Mouse (Mus musculus) MEL (cell line): Measurements from ENCODE around the gene Ranbp17. TPM values are rescaled to one million over a fixed set of nuclear protein-coding genes. Genes with fewer than 3 reads are reported as not detected.

Experiments
- DNase-seq: peaks from one replicate; pipeline ENCODE4 v3.0.0; 2011; ENCODE audit warnings: low read depth, low spot score
- H3K27ac ChIP-seq: 2 replicates; pipeline ENCODE4 v1.5.1; 2012; ENCODE audit warnings: low read depth, mild to moderate bottlenecking, control low read depth, low read length, moderate library complexity; ENCODE audit not compliant: control insufficient read depth
- H3K27me3 ChIP-seq, 2 experiments: fragments of 150-350 bp in 1 of 2; sonication (generic) in 1 of 2; 2 replicates each; pipeline ENCODE4 v1.6.1; 2012; ENCODE audit warnings: low read length in 2 of 2, mild to moderate bottlenecking in 2 of 2, improper control_type of control experiment in 1 of 2, moderate library complexity in 1 of 2; ENCODE audit not compliant: insufficient read depth in 2 of 2, control insufficient read depth in 1 of 2
- H3K36me3 ChIP-seq, 2 experiments: 2 replicates each; pipeline ENCODE4 v1.6.1; 2012 to 2014; ENCODE audit warnings: low read length in 2 of 2, improper control_type of control experiment in 1 of 2, inconsistent platforms in 1 of 2, mild to moderate bottlenecking in 1 of 2; ENCODE audit not compliant: insufficient read depth in 2 of 2, control insufficient read depth in 1 of 2
- H3K4me1 ChIP-seq, 2 experiments: fragments of 150-350 bp in 1 of 2; sonication (generic) in 1 of 2; 2 replicates each; pipeline ENCODE4 v1.6.1; 2012; ENCODE audit warnings: low read length in 2 of 2, improper control_type of control experiment in 1 of 2, mild to moderate bottlenecking in 1 of 2; ENCODE audit not compliant: insufficient read depth in 2 of 2, control insufficient read depth in 1 of 2
- H3K4me3 ChIP-seq, 2 experiments: fragments of 150-350 bp in 1 of 2; sonication (generic) in 1 of 2; 2 replicates each; pipeline ENCODE4 v1.5.1; 2012; ENCODE audit warnings: low read depth in 2 of 2, low read length in 2 of 2, mild to moderate bottlenecking in 2 of 2, moderate library complexity in 2 of 2, control low read depth in 1 of 2, improper control_type of control experiment in 1 of 2; ENCODE audit not compliant: control insufficient read depth in 1 of 2, insufficient read depth in 1 of 2
- H3K79me2 ChIP-seq: 2 replicates; pipeline ENCODE4 v1.6.1; 2012; ENCODE audit warnings: mild to moderate bottlenecking, low read length, moderate library complexity; ENCODE audit not compliant: control insufficient read depth, poor library complexity, insufficient read depth
- H3K9ac ChIP-seq: 2 replicates; pipeline ENCODE4 v1.6.1; 2012; ENCODE audit warnings: low read depth, mild to moderate bottlenecking, control low read depth, low read length, moderate library complexity; ENCODE audit not compliant: control insufficient read depth, poor library complexity, severe bottlenecking
- H3K9me3 ChIP-seq: fragments of 150-350 bp; sonication (generic); replicated peaks from 2 replicates; pipeline ENCODE4 v1.6.1; 2012; ENCODE audit warnings: mild to moderate bottlenecking, low read length, improper control_type of control experiment, moderate library complexity; ENCODE audit not compliant: insufficient read depth
- BHLHE40 ChIP-seq: IDR thresholded peaks from 2 replicates; pipeline ENCODE4 v1.6.1; 2012; ENCODE audit warnings: low read depth, mild to moderate bottlenecking, inconsistent platforms, low read length, improper control_type of control experiment, borderline replicate concordance
- CHD1 ChIP-seq: IDR thresholded peaks from 2 replicates; pipeline ENCODE4 v1.6.1; 2012; ENCODE audit warnings: low read depth, mild to moderate bottlenecking, inconsistent platforms, low read length, improper control_type of control experiment
- CHD2 ChIP-seq: IDR thresholded peaks from 2 replicates; pipeline ENCODE4 v1.6.1; 2011; ENCODE audit warnings: low read length, improper control_type of control experiment
- E2F4 ChIP-seq: IDR thresholded peaks from 2 replicates; pipeline ENCODE4 v1.6.1; 2011; ENCODE audit warnings: low read depth, low read length, improper control_type of control experiment, borderline replicate concordance
- EP300 ChIP-seq, 2 experiments: IDR thresholded peaks; 2 replicates each; pipeline ENCODE4 v1.6.1; 2011; ENCODE audit warnings: improper control_type of control experiment in 2 of 2, low read length in 2 of 2, low read depth in 1 of 2, mild to moderate bottlenecking in 1 of 2
- GATA1 ChIP-seq: IDR thresholded peaks from 2 replicates; pipeline ENCODE4 v1.6.1; 2011; ENCODE audit warnings: low read depth, low read length, improper control_type of control experiment
- HCFC1 ChIP-seq: IDR thresholded peaks from 2 replicates; pipeline ENCODE4 v1.6.1; 2012; ENCODE audit warnings: low read depth, mild to moderate bottlenecking, inconsistent platforms, low read length, improper control_type of control experiment, moderate library complexity
- JUND ChIP-seq: IDR thresholded peaks from 2 replicates; pipeline ENCODE4 v1.6.1; 2011; ENCODE audit warnings: low read depth, mild to moderate bottlenecking, improper control_type of control experiment, low read length
- MAFK ChIP-seq: IDR thresholded peaks from 2 replicates; pipeline ENCODE4 v1.6.1; 2011; ENCODE audit warnings: low read depth, mild to moderate bottlenecking, low read length, improper control_type of control experiment, borderline replicate concordance
- MAX ChIP-seq: IDR thresholded peaks from 2 replicates; pipeline ENCODE4 v1.6.1; 2011; ENCODE audit warnings: low read length, improper control_type of control experiment
- MAZ ChIP-seq: IDR thresholded peaks from 2 replicates; pipeline ENCODE4 v1.6.1; 2012; ENCODE audit warnings: low read depth, mild to moderate bottlenecking, inconsistent platforms, low read length, improper control_type of control experiment
- MEF2A ChIP-seq: IDR thresholded peaks from 2 replicates; pipeline ENCODE4 v1.6.1; 2014; ENCODE audit warnings: low read depth, mild to moderate bottlenecking, inconsistent platforms, low read length, improper control_type of control experiment; ENCODE audit not compliant: poor library complexity, insufficient replicate concordance, severe bottlenecking; ENCODE audit errors: extremely low read depth
- MXI1 ChIP-seq: IDR thresholded peaks from 2 replicates; pipeline ENCODE4 v1.6.1; 2011; ENCODE audit warnings: mild to moderate bottlenecking, low read depth, low read length, improper control_type of control experiment
- MYC ChIP-seq: IDR thresholded peaks from 2 replicates; pipeline ENCODE4 v1.6.1; 2011; ENCODE audit warnings: low read depth, mild to moderate bottlenecking, low read length, improper control_type of control experiment, moderate library complexity
- NELFE ChIP-seq: IDR thresholded peaks from 2 replicates; pipeline ENCODE4 v1.6.1; 2011; ENCODE audit warnings: low read depth, low read length, improper control_type of control experiment
- POLR2AphosphoS5 ChIP-seq: IDR thresholded peaks from 2 replicates; pipeline ENCODE4 v1.6.1; 2012; ENCODE audit warnings: low read depth, borderline replicate concordance, mild to moderate bottlenecking, inconsistent platforms, low read length, moderate library complexity, mixed read lengths
- RAD21 ChIP-seq: IDR thresholded peaks from 2 replicates; pipeline ENCODE4 v1.6.1; 2011; ENCODE audit warnings: mild to moderate bottlenecking, low read depth, low read length, improper control_type of control experiment
- SIN3A ChIP-seq: IDR thresholded peaks from 2 replicates; pipeline ENCODE4 v1.6.1; 2012; ENCODE audit warnings: low read length, improper control_type of control experiment, inconsistent platforms
- SMC3 ChIP-seq: IDR thresholded peaks from 2 replicates; pipeline ENCODE4 v1.6.1; 2011; ENCODE audit warnings: low read depth, low read length, improper control_type of control experiment
- TBP ChIP-seq: IDR thresholded peaks from 2 replicates; pipeline ENCODE4 v1.8.0; 2011; ENCODE audit warnings: low read depth, low read length, improper control_type of control experiment
- TCF12 ChIP-seq: IDR thresholded peaks from 2 replicates; pipeline ENCODE4 v1.6.1; 2014; ENCODE audit warnings: low read depth, mild to moderate bottlenecking, inconsistent platforms, low read length, improper control_type of control experiment, moderate library complexity
- USF1 ChIP-seq: IDR thresholded peaks from 2 replicates; pipeline ENCODE4 v1.6.1; 2014; ENCODE audit warnings: low read depth, mild to moderate bottlenecking, inconsistent platforms, low read length, improper control_type of control experiment, moderate library complexity
- USF2 ChIP-seq, 2 experiments: IDR thresholded peaks; 2 replicates each; pipeline ENCODE4 v1.6.1; 2011 to 2012; ENCODE audit warnings: improper control_type of control experiment in 2 of 2, low read length in 2 of 2, borderline replicate concordance in 1 of 2, inconsistent platforms in 1 of 2, low read depth in 1 of 2, mild to moderate bottlenecking in 1 of 2; ENCODE audit not compliant: insufficient read depth in 1 of 2
- ZC3H11A ChIP-seq: IDR thresholded peaks from 2 replicates; pipeline ENCODE4 v1.6.1; 2012; ENCODE audit warnings: low read depth, mild to moderate bottlenecking, inconsistent platforms, low read length, improper control_type of control experiment
- ZMIZ1 ChIP-seq: IDR thresholded peaks from 2 replicates; pipeline ENCODE4 v1.6.1; 2012; ENCODE audit warnings: low read depth, mild to moderate bottlenecking, inconsistent platforms, low read length, improper control_type of control experiment, moderate library complexity
- polyA plus RNA-seq, 2 experiments: library from polyadenylated mRNA; stranded (reverse) in 1 of 2; unstranded in 1 of 2; fragments of >175 nt in 1 of 2; fragments of >200 nt in 1 of 2; gene quantifications; 2 replicates each; pipeline versions ENCODE4 v1.2.1 to v1.2.4; 2012; ENCODE audit warnings: low replicate concordance in 2 of 2, low read depth in 1 of 2; ENCODE audit not compliant: insufficient read length in 2 of 2, insufficient read depth in 1 of 2, missing spikeins in 1 of 2
- total RNA-seq: library from RNA; depleted of rRNA; stranded (reverse); fragments of 300-350 nt; gene quantifications from 2 replicates; pipeline ENCODE4 v1.2.3, GENCODE M21; 2012

Gene Ranbp17
- total and polyA plus RNA-seq, 3 experiments = not detected

DNA sequence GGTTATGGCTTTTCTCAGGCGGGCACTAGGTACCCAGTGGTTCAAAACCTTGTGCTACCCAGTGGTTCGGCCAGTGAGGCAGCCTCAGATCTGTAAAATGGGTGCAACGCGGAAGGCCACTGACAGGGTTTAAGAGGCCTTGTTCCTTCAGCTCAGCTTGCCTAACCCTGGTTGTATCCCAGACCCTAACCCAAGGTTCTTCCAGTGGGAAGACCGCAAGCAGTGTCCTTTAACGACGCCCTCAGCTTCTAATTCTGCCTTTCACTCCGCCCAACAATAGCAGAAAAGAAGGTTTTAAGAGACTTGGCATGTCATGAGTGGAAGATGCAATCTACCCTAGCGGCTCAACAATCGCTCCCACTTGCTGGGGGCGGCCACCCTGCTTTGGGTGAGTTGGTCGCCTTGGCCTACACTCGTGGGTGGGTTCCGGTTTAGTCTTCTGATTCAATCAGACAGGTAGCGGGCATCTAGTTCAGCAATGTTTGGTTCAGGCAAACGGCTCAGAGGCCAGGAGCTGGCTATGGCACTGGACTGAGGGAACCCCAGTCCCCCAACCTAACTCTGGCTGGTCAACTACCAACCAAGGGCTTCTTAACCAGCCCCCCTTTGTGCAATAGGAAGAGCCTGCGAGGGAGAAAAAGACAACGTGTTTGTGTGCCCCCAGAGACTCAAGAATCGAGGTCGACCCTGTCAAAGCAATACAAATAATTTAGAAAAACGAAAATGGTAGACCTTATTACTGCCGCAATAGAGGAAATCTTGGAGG is 315.0 kb downstream of the Ranbp17 start:
- H3K9me3 ChIP-seq = no peaks in the 10 kb centered on the region
- no peak for TF ChIP-seq RAD21
- TF ChIP-seq POLR2AphosphoS5 = no peak
- no peak for TF ChIP-seq GATA1
- TF ChIP-seq CHD2 = no peak
- TF ChIP-seq MAZ = no peak
- no peaks in the 10 kb centered on the region for H3K79me2 ChIP-seq
- no peak overlapping the region for H3K27ac ChIP-seq
- no peak overlapping the region for H3K4me3 ChIP-seq
- no peak overlapping the region for H3K9ac ChIP-seq
- DNase-seq = no peak
- no peaks in the 10 kb centered on the region for H3K36me3 ChIP-seq
- H3K4me1 ChIP-seq = no peaks in the 10 kb centered on the region
- H3K27me3 ChIP-seq = no peaks in the 10 kb centered on the region

DNA sequence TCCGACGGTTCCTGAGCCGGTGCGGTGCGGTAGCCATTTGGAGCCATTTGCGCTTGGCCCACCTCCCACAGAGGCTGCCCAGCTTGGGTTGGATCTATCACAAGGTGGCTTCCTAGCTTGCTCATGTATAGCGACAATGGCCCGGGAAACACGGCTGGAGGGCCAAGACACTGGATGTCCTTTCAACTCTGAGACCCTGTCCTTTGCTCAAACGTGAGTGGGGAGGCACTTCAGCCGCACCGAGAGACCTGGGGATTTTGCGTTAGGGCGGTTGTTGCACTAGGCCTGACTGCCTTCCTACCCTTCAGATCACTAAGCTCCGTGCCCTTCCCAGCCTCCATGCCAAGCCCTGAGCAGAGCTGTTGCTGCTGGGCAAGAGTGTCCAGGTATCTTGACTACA is 315.9 kb downstream of the Ranbp17 start:
- Histone ChIP-seq H3K79me2 (no peaks in the 10 kb centered on the region), H3K9me3 (no peaks in the 10 kb centered on the region), H3K27me3 (no peaks in the 10 kb centered on the region), H3K4me3 (no peak overlapping the region), H3K9ac (no peak overlapping the region), H3K4me1 (no peaks in the 10 kb centered on the region), H3K36me3 (no peaks in the 10 kb centered on the region), H3K27ac (no peak overlapping the region)
- TF ChIP-seq E2F4 (no peak), SMC3 (no peak), EP300 (IDR thresholded peaks at IDR 0.05; ENCODE audit: low read depth in 1 of 2, low read length in 2 of 2) (no peak), POLR2AphosphoS5 (no peak), MXI1 (no peak), HCFC1 (no peak), ZMIZ1 (no peak)
- no peak for DNase-seq

DNA sequence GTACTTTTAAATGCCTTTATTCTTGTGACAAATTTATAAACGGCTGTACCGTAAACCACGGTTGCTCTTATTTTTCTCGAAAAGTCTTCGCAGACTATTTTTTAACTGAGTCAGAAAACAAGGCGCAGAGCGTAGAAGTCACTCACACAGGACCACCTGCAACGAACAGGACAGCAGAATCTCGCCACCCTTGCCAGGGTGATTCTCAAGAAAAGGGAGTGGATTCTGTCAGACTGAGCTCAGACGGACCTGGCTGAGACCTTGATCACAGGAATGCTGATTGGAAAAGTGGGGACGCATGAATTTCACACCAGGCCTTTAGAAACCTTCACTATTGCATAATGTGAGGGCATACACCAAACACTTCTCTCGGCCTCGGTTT is 316.4 kb downstream of the Ranbp17 start:
- H3K27ac ChIP-seq = no peak overlapping the region
- H3K9me3 ChIP-seq = no peaks in the 10 kb centered on the region
- no peak overlapping the region for H3K9ac ChIP-seq
- H3K4me1 ChIP-seq = no peaks in the 10 kb centered on the region
- TF ChIP-seq TCF12 = no peak
- TF ChIP-seq JUND = no peak
- no peak for TF ChIP-seq MAFK
- TF ChIP-seq CHD2 = no peak
- no peak for TF ChIP-seq CHD1
- no peak for TF ChIP-seq USF2 (IDR thresholded peaks at IDR 0.05; ENCODE audit: borderline replicate concordance in 1 of 2, insufficient read depth in 1 of 2, low read depth in 1 of 2, low read length in 2 of 2)
- no peak for TF ChIP-seq MAZ
- TF ChIP-seq HCFC1 = no peak
- TF ChIP-seq ZC3H11A = no peak
- no peak for TF ChIP-seq MXI1
- TF ChIP-seq MAX = no peak
- TF ChIP-seq USF1 = no peak
- no peak for TF ChIP-seq NELFE
- TF ChIP-seq MEF2A = no peak
- TF ChIP-seq MYC = no peak
- TF ChIP-seq TBP = no peak
- TF ChIP-seq BHLHE40 = no peak
- TF ChIP-seq SIN3A = no peak
- TF ChIP-seq SMC3 = no peak
- no peaks in the 10 kb centered on the region for H3K36me3 ChIP-seq
- no peaks in the 10 kb centered on the region for H3K79me2 ChIP-seq
- H3K4me3 ChIP-seq = no peak overlapping the region
- no peak for DNase-seq
- no peaks in the 10 kb centered on the region for H3K27me3 ChIP-seq
